Mouse (Mus musculus): ENCODE data around the gene Mtmr3.

DNA sequence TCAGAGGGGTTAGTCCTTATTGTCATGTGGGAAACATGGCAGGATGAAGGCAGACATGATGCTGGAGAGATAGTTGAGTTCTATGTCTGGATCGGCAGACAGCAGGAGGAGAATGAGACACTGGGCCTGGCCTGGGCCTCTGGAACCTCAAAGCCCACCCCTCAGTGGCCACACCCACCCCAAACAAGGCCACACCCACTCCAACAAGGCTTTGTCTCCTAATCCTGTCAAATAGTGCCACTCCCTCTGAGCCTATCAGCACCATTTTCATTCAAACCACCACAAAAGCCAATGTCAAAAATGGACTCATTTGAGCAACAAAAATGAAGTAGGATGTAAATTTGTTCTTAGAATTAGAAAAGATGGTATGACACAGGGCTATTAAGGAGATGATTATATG, 130.5 kb downstream of the Mtmr3 start:
- no peak for TF ChIP-seq POLR2A (IDR thresholded peaks at IDR 0.05; ENCODE audit: borderline replicate concordance, extremely low read depth, low read depth, low read length)
- no peak for TF ChIP-seq CTCF (IDR thresholded peaks at IDR 0.05; ENCODE audit: insufficient read depth, low read length)

All from lung, adult 2 months (tissue).